Mouse (Mus musculus) ES-E14 (cell line): ENCODE results near the gene Cdh10.

Source experiments
- CHD2 ChIP-seq: IDR thresholded peaks from 2 replicates; pipeline ENCODE4 v1.6.1; 2014; ENCODE audit warnings: mild to moderate bottlenecking, low read depth, low read length, inconsistent platforms
- HCFC1 ChIP-seq: IDR thresholded peaks from 2 replicates; pipeline ENCODE4 v1.6.1; 2012; ENCODE audit warnings: low read length, inconsistent platforms, borderline replicate concordance; ENCODE audit not compliant: insufficient read depth
- MAFK ChIP-seq: IDR thresholded peaks from 2 replicates; pipeline ENCODE4 v1.6.1; 2014; ENCODE audit warnings: mild to moderate bottlenecking, low read depth, low read length, inconsistent platforms; ENCODE audit not compliant: insufficient read depth
- ZC3H11A ChIP-seq: IDR thresholded peaks from 2 replicates; pipeline ENCODE4 v1.6.1; 2012; ENCODE audit warnings: low read depth, mild to moderate bottlenecking, inconsistent platforms, low read length, borderline replicate concordance
- ZNF384 ChIP-seq: IDR thresholded peaks from 2 replicates; pipeline ENCODE4 v1.6.1; 2012; ENCODE audit warnings: low read depth, low read length, inconsistent platforms

DNA sequence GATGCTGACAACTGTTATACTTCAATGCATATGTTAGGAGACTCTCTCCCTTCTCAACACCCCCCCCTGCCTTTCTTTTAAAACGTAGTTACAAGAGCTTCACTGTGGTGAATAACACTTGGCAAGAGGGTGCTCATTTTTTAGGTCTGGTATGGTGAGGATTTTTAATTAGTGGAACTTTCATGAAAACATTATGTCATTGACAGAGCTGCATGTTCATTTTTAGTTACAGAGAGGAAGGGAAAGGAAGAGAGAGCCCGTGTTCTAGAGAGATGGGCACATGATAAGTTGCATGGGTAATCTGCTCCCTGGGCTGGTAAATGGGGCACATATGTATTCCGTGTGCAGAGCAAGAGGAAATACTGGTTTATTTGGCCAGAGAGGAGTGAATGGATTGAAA is 1.5 kb downstream of the Cdh10 start:
- TF ChIP-seq ZNF384 (no peak), HCFC1 (no peak), ZC3H11A (no peak), CHD2 (no peak), MAFK (no peak)
